Mouse (Mus musculus): ENCODE results near the gene Rrp1. TPM values are rescaled to one million over a fixed set of nuclear protein-coding genes. Genes with fewer than 3 reads are reported as not detected.

Rrp1 gene
- polyA plus RNA-seq, 1 experiment from 2014 or later = 316 TPM

DNA sequence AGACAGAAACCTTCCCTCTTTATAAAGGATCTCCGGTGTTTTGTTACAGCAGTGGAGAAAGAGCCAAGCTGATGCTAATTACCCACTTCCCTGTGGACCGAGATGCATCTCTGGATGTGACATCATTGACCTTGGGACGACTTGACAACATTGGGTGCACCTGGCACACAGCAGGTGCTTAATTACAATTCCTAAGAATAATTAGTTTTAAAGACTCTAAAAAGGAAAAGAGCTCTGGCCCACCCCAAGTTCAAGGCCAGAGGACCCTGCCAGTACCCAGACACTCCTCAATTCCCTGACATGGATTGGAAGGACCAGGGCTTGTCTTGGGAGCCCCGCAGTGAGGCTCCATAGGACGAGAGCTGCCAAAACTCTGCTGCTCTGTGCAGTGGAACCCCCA, 28.8 kb upstream of the Rrp1 start:
- Histone ChIP-seq H3K4me1 (no peaks in the 10 kb centered on the region), H3K27ac (no peak overlapping the region), H3K27me3 (no peaks in the 10 kb centered on the region), H3K36me3 (peaks cover 42% of the 10 kb centered on the region), H3K4me3 (replicated peaks) (no peak overlapping the region), H3K9ac (no peak overlapping the region), H3K9me3 (replicated peaks) (no peaks in the 10 kb centered on the region), H3K4me2 (no peak overlapping the region)
- WGBS = 89% methylated on average over 5 of the region's 5 CpGs
- ATAC-seq (replicated peaks; ENCODE audit: low FRiP score) = no peak

DNA sequence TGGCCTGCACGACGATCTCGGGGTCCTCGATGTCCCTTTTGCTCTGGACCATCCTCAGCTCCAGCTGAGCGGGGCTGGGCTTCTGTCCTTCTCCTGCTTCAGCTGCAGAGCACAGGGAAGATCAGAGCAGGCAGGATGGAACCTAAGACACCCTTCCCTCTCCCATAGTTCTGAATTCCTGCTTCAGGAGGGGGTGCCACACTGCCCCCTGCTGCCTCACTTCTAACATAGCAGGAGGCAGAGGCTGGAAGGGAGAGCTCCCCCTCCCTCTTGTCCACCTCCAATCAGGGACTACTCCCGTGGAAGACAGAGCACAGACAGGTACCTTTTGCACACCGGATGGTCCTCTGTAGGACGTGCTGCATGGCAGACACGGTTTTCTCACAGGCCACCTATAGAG, 28.0 kb upstream of the Rrp1 start:
- 72% methylated on average over 9 of the region's 9 CpGs for WGBS
- no peak for ATAC-seq (replicated peaks; ENCODE audit: low FRiP score)
- H3K9me3 ChIP-seq (replicated peaks) = no peaks in the 10 kb centered on the region

DNA sequence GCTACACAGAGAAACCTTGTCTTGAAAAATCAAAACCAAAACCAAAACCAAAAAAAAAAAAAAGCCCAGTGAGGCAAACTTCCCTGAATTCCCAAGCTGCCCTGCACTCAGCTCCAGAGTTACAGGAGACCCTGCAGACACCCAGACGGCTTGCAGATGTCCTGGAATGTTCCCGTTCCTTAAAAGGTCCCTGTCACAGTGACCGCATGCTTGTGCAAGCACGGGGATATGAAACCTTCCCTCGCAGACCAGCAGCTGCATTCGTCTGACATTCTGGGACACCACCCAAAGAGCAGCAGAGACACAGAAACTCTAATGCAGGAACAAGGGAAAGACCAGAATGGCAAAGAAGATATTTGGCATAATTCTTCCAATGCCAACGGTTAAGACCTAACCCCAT, 27.1 kb upstream of the Rrp1 start:
- Histone ChIP-seq H3K27ac (no peak overlapping the region), H3K27me3 (no peaks in the 10 kb centered on the region), H3K4me2 (no peak overlapping the region), H3K9me3 (replicated peaks) (no peaks in the 10 kb centered on the region), H3K36me3 (peaks cover 28% of the 10 kb centered on the region), H3K9ac (no peak overlapping the region), H3K4me3 (replicated peaks) (no peak overlapping the region), H3K4me1 (no peaks in the 10 kb centered on the region)
- WGBS = 85% methylated on average over 7 of the region's 7 CpGs
- no peak for ATAC-seq (replicated peaks; ENCODE audit: low FRiP score)

More for the DNA sequence above, 28.0 kb upstream of the Rrp1 start:
- H3K27me3 ChIP-seq = no peaks in the 10 kb centered on the region
- peaks cover 35% of the 10 kb centered on the region for H3K36me3 ChIP-seq
- H3K4me2 ChIP-seq = no peak overlapping the region
- no peak overlapping the region for H3K27ac ChIP-seq
- no peak overlapping the region for H3K4me3 ChIP-seq (replicated peaks)
- no peaks in the 10 kb centered on the region for H3K4me1 ChIP-seq
- no peak overlapping the region for H3K9ac ChIP-seq

DNA sequence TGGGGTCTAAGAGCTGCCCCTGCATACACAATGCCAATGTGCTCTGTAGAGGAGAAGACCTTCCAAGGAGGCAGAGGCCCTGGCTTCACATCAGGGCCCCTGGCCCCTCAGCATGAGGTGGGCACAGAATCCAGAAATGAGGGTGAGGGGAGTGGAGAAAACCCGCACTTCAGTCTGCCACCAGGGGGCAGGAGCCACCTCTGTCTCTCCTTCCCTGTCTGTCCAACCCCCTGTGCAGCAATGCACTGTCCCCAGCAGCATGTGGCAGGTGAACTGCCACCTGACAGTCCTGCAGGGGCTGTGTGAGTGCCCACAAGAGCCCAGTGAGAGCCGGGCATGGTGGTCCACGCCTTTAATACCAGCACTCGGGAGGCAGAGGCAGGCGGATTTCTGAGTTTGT, 26.7 kb upstream of the Rrp1 start:
- H3K27me3 ChIP-seq = no peaks in the 10 kb centered on the region
- no peak overlapping the region for H3K4me2 ChIP-seq
- no peak overlapping the region for H3K9ac ChIP-seq
- H3K4me3 ChIP-seq (replicated peaks) = no peak overlapping the region
- H3K36me3 ChIP-seq = peaks cover 23% of the 10 kb centered on the region
- no peaks in the 10 kb centered on the region for H3K9me3 ChIP-seq (replicated peaks)
- ATAC-seq (replicated peaks; ENCODE audit: low FRiP score) = no peak
- no peak overlapping the region for H3K27ac ChIP-seq
- 56% methylated on average over 5 of the region's 5 CpGs for WGBS
- H3K4me1 ChIP-seq = no peaks in the 10 kb centered on the region

DNA sequence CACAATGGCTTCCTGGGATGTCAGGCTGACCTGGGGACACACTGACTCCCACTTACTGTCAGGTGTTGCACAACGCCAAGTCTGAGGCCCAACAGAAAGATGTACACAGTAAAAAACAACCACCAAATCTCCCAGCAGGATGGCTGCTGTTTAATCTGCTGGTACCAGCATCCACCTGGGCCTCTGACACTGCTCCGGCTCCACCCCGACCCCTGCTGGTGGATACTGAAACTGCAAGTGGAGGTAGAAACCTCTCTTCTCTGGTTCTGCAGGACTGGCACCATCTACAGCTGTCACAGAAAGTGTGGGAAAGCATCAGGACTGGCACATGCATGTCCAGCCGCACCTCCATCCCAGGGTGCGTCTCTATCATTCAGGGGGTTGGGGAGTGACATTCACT, 25.3 kb upstream of the Rrp1 start:
- ATAC-seq (replicated peaks; ENCODE audit: low FRiP score) = no peak
- no peaks in the 10 kb centered on the region for H3K27me3 ChIP-seq
- no peak overlapping the region for H3K27ac ChIP-seq
- no peak overlapping the region for H3K4me2 ChIP-seq
- 8% methylated on average over 5 of the region's 5 CpGs for WGBS
- peaks cover 15% of the 10 kb centered on the region for H3K36me3 ChIP-seq
- no peaks in the 10 kb centered on the region for H3K4me1 ChIP-seq
- no peak overlapping the region for H3K4me3 ChIP-seq (replicated peaks)
- no peaks in the 10 kb centered on the region for H3K9me3 ChIP-seq (replicated peaks)
- H3K9ac ChIP-seq = no peak overlapping the region

DNA sequence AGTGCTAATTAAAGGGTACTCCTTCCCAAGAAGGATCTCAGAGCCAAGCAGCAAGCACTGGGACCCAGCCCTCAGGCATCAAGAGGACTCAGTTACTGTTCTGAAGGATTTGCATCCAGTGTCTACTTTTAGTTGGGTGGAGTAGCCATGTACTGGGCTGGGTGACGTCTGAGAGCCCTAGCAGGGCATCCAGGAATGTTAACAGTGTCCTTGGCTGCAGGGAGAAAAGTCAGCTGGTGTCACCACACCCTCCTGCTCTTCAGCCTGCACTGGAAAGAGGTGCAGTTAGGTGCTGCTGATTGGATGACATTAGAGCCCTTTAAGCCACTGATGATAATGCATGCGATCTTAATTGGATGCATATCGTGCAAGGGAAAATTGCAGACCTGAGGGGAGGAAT, 20.0 kb upstream of the Rrp1 start:
- no peak for ATAC-seq (replicated peaks; ENCODE audit: low FRiP score)
- WGBS = 74% methylated on average over 3 of the region's 3 CpGs
- Histone ChIP-seq H3K4me1 (no peaks in the 10 kb centered on the region), H3K9me3 (replicated peaks) (no peaks in the 10 kb centered on the region), H3K4me2 (no peak overlapping the region), H3K4me3 (replicated peaks) (no peak overlapping the region), H3K27me3 (no peaks in the 10 kb centered on the region), H3K27ac (no peak overlapping the region), H3K9ac (no peak overlapping the region), H3K36me3 (peaks cover 9% of the 10 kb centered on the region)

DNA sequence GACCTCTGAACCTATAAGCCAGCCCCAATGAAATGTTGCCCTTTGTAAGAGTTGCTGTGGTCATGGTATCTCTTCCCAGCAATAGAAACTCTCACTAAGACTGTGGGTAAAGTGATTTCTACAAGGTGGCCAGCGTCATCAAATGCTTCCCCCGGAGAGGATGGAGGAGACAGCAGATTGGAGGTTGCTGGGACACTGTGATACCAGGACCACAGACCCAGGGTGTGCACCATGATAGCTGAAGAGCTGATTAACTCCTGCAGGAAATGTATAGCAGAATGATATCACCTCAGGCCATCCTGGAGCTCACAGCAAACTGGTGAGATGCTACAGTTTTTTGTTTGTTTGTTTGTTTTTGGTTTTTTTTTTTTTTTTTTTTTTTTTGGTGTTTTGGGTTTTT, 16.9 kb upstream of the Rrp1 start:
- WGBS = 92% methylated on average over 2 of the region's 2 CpGs
- no peak overlapping the region for H3K9ac ChIP-seq
- H3K9me3 ChIP-seq (replicated peaks) = no peaks in the 10 kb centered on the region
- H3K27ac ChIP-seq = no peak overlapping the region
- peaks cover 20% of the 10 kb centered on the region for H3K36me3 ChIP-seq
- no peaks in the 10 kb centered on the region for H3K27me3 ChIP-seq
- ATAC-seq (replicated peaks; ENCODE audit: low FRiP score) = no peak
- H3K4me2 ChIP-seq = no peak overlapping the region
- H3K4me3 ChIP-seq (replicated peaks) = no peak overlapping the region
- peaks cover 9% of the 10 kb centered on the region for H3K4me1 ChIP-seq

DNA sequence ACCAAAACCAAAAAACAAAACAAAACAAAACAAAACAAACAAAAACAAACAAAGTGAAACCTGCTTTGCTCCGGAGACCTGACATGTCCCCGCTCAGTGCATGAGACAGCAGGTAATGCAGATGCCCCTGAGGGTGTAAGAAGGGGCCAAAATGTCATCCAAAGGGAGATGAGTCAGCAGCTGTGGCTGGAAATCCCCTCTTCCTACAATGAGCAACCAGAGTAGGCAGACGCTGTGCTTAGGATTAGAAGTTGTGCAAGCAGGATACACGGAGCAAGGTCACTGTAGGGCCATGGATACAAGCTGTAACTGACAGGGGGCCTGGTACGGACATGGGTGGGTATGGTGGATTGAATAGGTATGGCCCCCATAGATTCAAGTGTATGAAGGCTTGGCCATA, 16.3 kb upstream of the Rrp1 start:
- Histone ChIP-seq H3K27me3 (no peaks in the 10 kb centered on the region), H3K27ac (no peak overlapping the region), H3K4me2 (no peak overlapping the region), H3K36me3 (peaks cover 20% of the 10 kb centered on the region), H3K9me3 (replicated peaks) (no peaks in the 10 kb centered on the region), H3K4me1 (peaks cover 11% of the 10 kb centered on the region), H3K4me3 (replicated peaks) (no peak overlapping the region), H3K9ac (no peak overlapping the region)
- 81% methylated on average over 5 of the region's 5 CpGs for WGBS
- ATAC-seq (replicated peaks; ENCODE audit: low FRiP score) = no peak

DNA sequence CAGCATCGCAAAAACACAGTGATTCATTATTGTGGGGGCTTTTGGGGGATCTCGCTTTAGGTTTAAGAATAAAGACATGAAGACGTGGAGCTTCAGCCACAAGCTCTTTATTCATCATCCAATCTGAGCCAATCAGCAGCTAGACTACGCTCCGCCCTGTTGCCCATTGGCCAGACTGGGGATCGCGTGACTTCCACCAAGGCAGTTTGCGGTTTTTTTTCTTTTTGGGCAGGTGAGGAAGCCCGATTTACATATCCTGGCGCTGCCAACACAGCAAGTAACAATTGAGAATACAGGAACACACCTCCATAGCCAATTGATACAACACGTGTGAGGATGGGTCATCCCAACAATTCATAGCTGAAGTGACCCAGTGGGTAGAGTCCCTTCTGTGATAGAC, 15.2 kb upstream of the Rrp1 start:
- no peak overlapping the region for H3K27ac ChIP-seq
- WGBS = 91% methylated on average over 11 of the region's 11 CpGs
- no peak overlapping the region for H3K9ac ChIP-seq
- H3K4me2 ChIP-seq = no peak overlapping the region
- H3K27me3 ChIP-seq = no peaks in the 10 kb centered on the region
- no peak overlapping the region for H3K4me3 ChIP-seq (replicated peaks)
- H3K36me3 ChIP-seq = peaks cover 20% of the 10 kb centered on the region
- no peak for ATAC-seq (replicated peaks; ENCODE audit: low FRiP score)
- H3K9me3 ChIP-seq (replicated peaks) = no peaks in the 10 kb centered on the region
- peaks cover 11% of the 10 kb centered on the region for H3K4me1 ChIP-seq

DNA sequence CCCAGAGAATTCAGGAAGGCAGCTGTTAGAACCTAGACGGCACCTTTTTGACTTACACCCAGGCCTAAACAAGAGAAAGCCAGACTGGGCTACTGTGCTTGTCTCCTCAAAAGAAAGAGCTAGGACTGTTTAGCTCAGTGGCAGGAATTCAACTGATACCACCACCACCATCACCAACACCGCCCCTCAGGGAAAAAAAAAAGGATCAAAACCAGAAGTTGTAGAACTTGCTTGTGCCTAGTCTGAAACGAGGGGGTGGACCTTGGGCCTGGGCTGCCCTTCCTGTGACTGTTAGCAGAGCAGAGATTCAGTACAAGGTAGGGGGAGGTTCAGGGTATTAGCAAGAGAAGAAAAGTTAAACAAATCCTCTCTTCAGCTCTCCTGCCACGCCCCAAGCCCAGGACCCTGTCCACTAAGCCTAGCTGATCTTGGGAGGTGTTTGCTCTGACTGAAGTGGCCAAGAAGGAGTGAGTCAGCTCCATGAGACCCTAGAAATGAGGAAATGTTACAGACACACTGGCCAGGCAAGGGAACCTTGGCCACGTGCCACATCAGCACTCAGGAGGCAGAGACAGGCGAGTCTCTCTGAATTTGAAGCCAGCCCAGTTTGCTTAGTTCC, 13.4 kb upstream of the Rrp1 start:
- 45% methylated on average over 6 of the region's 6 CpGs for WGBS
- H3K9me3 ChIP-seq (replicated peaks) = no peaks in the 10 kb centered on the region
- peak overlapping the region; percentile 69 for H3K4me3 ChIP-seq (replicated peaks)
- peak overlapping the region; percentile 72 for H3K4me2 ChIP-seq
- H3K27ac ChIP-seq = peak overlapping the region; percentile 75
- H3K4me1 ChIP-seq = peaks cover 11% of the 10 kb centered on the region
- peak overlapping the region; percentile 77 for H3K9ac ChIP-seq
- H3K36me3 ChIP-seq = peaks cover 20% of the 10 kb centered on the region
- H3K27me3 ChIP-seq = no peaks in the 10 kb centered on the region
- no peak for ATAC-seq (replicated peaks; ENCODE audit: low FRiP score)

DNA sequence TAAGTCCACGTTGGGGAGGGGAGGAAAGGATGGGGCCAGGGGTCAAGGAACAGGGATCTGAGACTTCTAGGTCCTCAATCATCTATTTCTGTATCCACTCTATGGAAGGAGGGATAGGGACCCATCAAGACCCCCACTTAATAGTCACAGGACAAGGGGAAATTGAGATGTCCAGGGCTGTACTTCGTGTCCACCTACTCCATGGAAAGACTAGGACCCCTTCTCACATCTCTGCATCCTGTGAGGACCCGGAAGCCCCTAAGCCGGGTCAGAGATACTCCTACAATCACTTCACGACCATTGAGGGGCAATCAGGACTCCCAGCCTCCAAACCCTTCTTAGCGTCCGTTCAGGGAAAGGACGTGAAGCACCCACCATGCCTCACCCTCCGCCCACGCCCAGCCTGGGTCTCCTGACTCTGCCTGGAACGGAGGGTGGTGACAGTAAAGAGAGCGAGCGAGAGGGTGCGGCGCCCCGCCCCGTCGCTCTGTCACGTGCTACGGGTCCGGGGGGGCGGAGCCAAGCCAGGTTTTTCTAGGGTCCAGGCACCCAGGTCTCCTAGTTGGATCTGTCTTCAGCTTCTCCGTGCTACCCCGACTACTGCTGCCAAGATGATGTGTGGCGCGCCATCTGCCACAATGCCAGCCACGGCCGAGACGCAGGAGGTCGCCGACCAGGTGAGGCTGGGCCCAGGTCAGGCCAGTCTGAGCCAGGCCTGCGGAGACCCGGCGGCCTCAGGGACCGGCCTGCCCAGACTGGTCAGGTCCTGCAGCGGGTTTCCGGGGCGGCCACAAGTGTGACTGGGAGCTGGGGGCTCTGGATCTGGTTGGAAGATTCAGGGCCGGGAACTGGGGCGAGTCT, 12.6 kb upstream of the Rrp1 start, which contains the start of gene Cstb:
Gene Cstb (plus strand): TSS at position 489 of the 861 bp plus-strand sequence.
- H3K27me3 ChIP-seq = no peaks in the 10 kb centered on the region
- no peaks in the 10 kb centered on the region for H3K9me3 ChIP-seq (replicated peaks)
- H3K36me3 ChIP-seq = peaks cover 20% of the 10 kb centered on the region
- H3K4me3 ChIP-seq (replicated peaks) = peak within 1 kb of the TSS; percentile 69
- H3K9ac ChIP-seq = peak within 1 kb of the TSS; percentile 77
- H3K27ac ChIP-seq = peak within 1 kb of the TSS; percentile 75
- peak within 1 kb of the TSS; percentile 72 for H3K4me2 ChIP-seq
- ATAC-seq (replicated peaks; ENCODE audit: low FRiP score) = peak; percentile 94
- 2% methylated on average over 40 of the region's 40 CpGs for WGBS
- H3K4me1 ChIP-seq = peaks cover 11% of the 10 kb centered on the region

DNA sequence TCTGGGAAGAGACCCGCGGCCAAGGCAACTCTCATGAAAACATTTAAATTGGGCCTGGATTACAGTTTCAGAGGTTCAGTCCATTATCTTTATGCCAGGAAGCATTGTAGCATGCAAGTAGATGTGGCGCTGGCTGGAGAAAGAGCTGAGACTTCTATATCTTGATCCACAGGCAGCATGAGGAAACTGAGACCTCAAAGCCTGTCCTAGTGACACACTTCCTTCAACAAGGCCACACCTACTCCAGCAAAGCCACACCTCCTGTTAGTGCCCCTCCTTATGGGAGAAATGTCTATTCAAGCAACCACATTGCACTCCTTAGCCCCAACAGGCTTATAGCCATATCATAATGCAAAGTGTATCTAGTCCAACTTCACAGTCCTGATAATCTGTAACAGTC, 9.8 kb upstream of the Rrp1 start:
- WGBS = 88% methylated on average over 3 of the region's 3 CpGs
- peaks cover 11% of the 10 kb centered on the region for H3K4me1 ChIP-seq
- ATAC-seq (replicated peaks; ENCODE audit: low FRiP score) = no peak
- H3K4me3 ChIP-seq (replicated peaks) = no peak overlapping the region
- H3K9me3 ChIP-seq (replicated peaks) = no peaks in the 10 kb centered on the region
- no peak overlapping the region for H3K27ac ChIP-seq
- no peak overlapping the region for H3K9ac ChIP-seq
- peaks cover 8% of the 10 kb centered on the region for H3K36me3 ChIP-seq
- H3K4me2 ChIP-seq = no peak overlapping the region
- H3K27me3 ChIP-seq = no peaks in the 10 kb centered on the region

Measured in kidney, embryonic 15.5 days (tissue).